Mouse (Mus musculus): ENCODE results near the gene Oxnad1.

- TF ChIP-seq POLR2A (IDR thresholded peaks at IDR 0.05; ENCODE audit: borderline replicate concordance, extremely low read depth, low read depth, low read length) = no peak
- TF ChIP-seq CTCF (IDR thresholded peaks at IDR 0.05; ENCODE audit: insufficient read depth, low read length) = no peak
Measured at GRCm38 (mm10) chr14:32091704-32092103, 6.5 kb downstream of the Oxnad1 start.
